Mouse (Mus musculus) G1E (cell line): Measurements from ENCODE around the gene Tnfrsf17. TPM values are rescaled to one million over a fixed set of nuclear protein-coding genes. Genes with fewer than 3 reads are reported as not detected.

Experiments used
- ATAC-seq: 2 replicates; pipeline ENCODE4 v1.8.0; 2016; ENCODE audit warnings: mild to moderate bottlenecking; ENCODE audit not compliant: insufficient number of reproducible peaks, poor library complexity, low FRiP score, severe bottlenecking; ENCODE audit errors: extremely low read depth
- DNase-seq: peaks from one replicate; pipeline ENCODE4 v3.0.0; 2012; ENCODE audit warnings: low spot score
- H3K27me3 ChIP-seq: 2 replicates; pipeline ENCODE4 v1.6.1; 2012; ENCODE audit warnings: mild to moderate bottlenecking, low read length, inconsistent platforms; ENCODE audit not compliant: insufficient read depth
- H3K36me3 ChIP-seq: replicated peaks from 2 replicates; pipeline ENCODE3; 2012; ENCODE audit warnings: mild to moderate bottlenecking, inconsistent platforms
- H3K4me1 ChIP-seq: 2 replicates; pipeline ENCODE4 v1.6.1; 2012; ENCODE audit warnings: low read depth, low read length, inconsistent platforms, mixed read lengths; ENCODE audit not compliant: insufficient read depth
- H3K4me3 ChIP-seq: 2 replicates; pipeline ENCODE4 v1.5.1; 2012; ENCODE audit warnings: low read depth, mild to moderate bottlenecking, inconsistent platforms, low read length, moderate library complexity, mixed read lengths
- H3K9me3 ChIP-seq: replicated peaks from 2 replicates; pipeline ENCODE4 v1.6.1; 2012; ENCODE audit warnings: inconsistent platforms
- CTCF ChIP-seq: IDR thresholded peaks from 2 replicates; pipeline ENCODE4 v1.5.1; 2012; ENCODE audit warnings: low read depth, low read length, inconsistent platforms, mixed read lengths
- GATA1 ChIP-seq: IDR thresholded peaks from 2 replicates; pipeline ENCODE4 v1.6.1; 2012; ENCODE audit warnings: borderline replicate concordance, low read length, inconsistent platforms, mixed read lengths
- GATA2 ChIP-seq: IDR thresholded peaks from 2 replicates; pipeline ENCODE4 v1.6.1; 2012; ENCODE audit warnings: low read depth, low read length, inconsistent platforms, borderline replicate concordance
- POLR2AphosphoS5 ChIP-seq: IDR thresholded peaks from 2 replicates; pipeline ENCODE4 v1.6.1; 2012; ENCODE audit warnings: low read depth, low read length, inconsistent platforms; ENCODE audit not compliant: insufficient replicate concordance
- TAL1 ChIP-seq: conservative IDR thresholded peaks from 2 replicates; pipeline ENCODE4 v1.6.1; 2012; ENCODE audit warnings: low read depth, low read length, inconsistent platforms, mixed read lengths
- polyA plus RNA-seq: library from polyadenylated mRNA; stranded (reverse); fragments of >175 nt; gene quantifications from 2 replicates; pipeline ENCODE4 v1.2.3, GENCODE M21; 2012
- total RNA-seq, 2 experiments: library from RNA; stranded (forward) in 1 of 2; stranded (reverse) in 1 of 2; fragments of 200-1000 nt in 1 of 2; fragments of >200 nt in 1 of 2; fragmentation: Nextera tagmentation in 1 of 2; gene quantifications; 2 replicates each; pipeline ENCODE4 v1.2.3; 2014 to 2017

Gene Tnfrsf17
- total and polyA plus RNA-seq, 3 experiments = not detected

- ATAC-seq = no peak
- H3K4me1 ChIP-seq = no peaks in the 10 kb centered on the region
- no peak for TF ChIP-seq POLR2AphosphoS5
- no peak for TF ChIP-seq GATA2
- TF ChIP-seq TAL1 = no peak
- no peak for TF ChIP-seq GATA1
- TF ChIP-seq CTCF = no peak
Measured at GRCm38 (mm10) chr16:11303741-11304140, 9.9 kb upstream of the Tnfrsf17 start.

GRCm38 (mm10) chr16:11305531-11305930 lies 8.1 kb upstream of the Tnfrsf17 start:
- no peak for ATAC-seq
- H3K27me3 ChIP-seq = peaks cover 2% of the 10 kb centered on the region

More at GRCm38 (mm10) chr16:11303741-11304140, 9.9 kb upstream of the Tnfrsf17 start:
- no peaks in the 10 kb centered on the region; the same call in 1 of the 2 replicates for H3K27me3 ChIP-seq
- no peak for DNase-seq
- H3K4me3 ChIP-seq = no peak overlapping the region
- no peaks in the 10 kb centered on the region for H3K36me3 ChIP-seq
- no peaks in the 10 kb centered on the region for H3K9me3 ChIP-seq

GRCm38 (mm10) chr16:11315786-11316320 lies 2.2 kb downstream of the Tnfrsf17 start:
- no peak overlapping the region for H3K4me3 ChIP-seq
- DNase-seq (no peak), ATAC-seq (no peak)
- H3K9me3 ChIP-seq = no peaks in the 10 kb centered on the region
- TF ChIP-seq POLR2AphosphoS5 (no peak), CTCF (no peak), TAL1 (no peak), GATA2 (no peak), GATA1 (no peak)
- 0 out of 2 replicates have a peak, but pooled peaks cover 2% of the 10 kb centered on the region for H3K4me1 ChIP-seq
- no peaks in the 10 kb centered on the region for H3K36me3 ChIP-seq
- peaks cover 31% of the 10 kb centered on the region for H3K27me3 ChIP-seq

More at GRCm38 (mm10) chr16:11305531-11305930, 8.1 kb upstream of the Tnfrsf17 start:
- no peak overlapping the region for H3K4me3 ChIP-seq
- TF ChIP-seq POLR2AphosphoS5 = no peak
- DNase-seq = no peak
- H3K36me3 ChIP-seq = no peaks in the 10 kb centered on the region
- H3K4me1 ChIP-seq = no peaks in the 10 kb centered on the region
- H3K9me3 ChIP-seq = no peaks in the 10 kb centered on the region

GRCm38 (mm10) chr16:11316748-11317147 lies 3.1 kb downstream of the Tnfrsf17 start:
- no peak overlapping the region for H3K4me3 ChIP-seq
- no peak for TF ChIP-seq GATA2
- H3K27me3 ChIP-seq = peaks cover 26% of the 10 kb centered on the region
- no peaks in the 10 kb centered on the region for H3K36me3 ChIP-seq
- no peaks in the 10 kb centered on the region for H3K9me3 ChIP-seq
- ATAC-seq (no peak), DNase-seq (no peak)
- peaks cover 3% of the 10 kb centered on the region for H3K4me1 ChIP-seq

GRCm38 (mm10) chr16:11317324-11317723 lies 3.7 kb downstream of the Tnfrsf17 start:
- H3K4me3 ChIP-seq = no peak overlapping the region
- peaks cover 9% of the 10 kb centered on the region for H3K4me1 ChIP-seq
- H3K9me3 ChIP-seq = no peaks in the 10 kb centered on the region
- DNase-seq (no peak), ATAC-seq (no peak)
- TF ChIP-seq POLR2AphosphoS5 (no peak), GATA2 (no peak)
- no peaks in the 10 kb centered on the region for H3K36me3 ChIP-seq
- H3K27me3 ChIP-seq = peaks cover 23% of the 10 kb centered on the region

- H3K36me3 ChIP-seq = peaks cover 7% of the 10 kb centered on the region
- ATAC-seq = peak; percentile 63
- peak; percentile 89 for DNase-seq
- peaks cover 3% of the 10 kb centered on the region; the same call in 1 of the 2 replicates for H3K27me3 ChIP-seq
- H3K4me1 ChIP-seq = peaks cover 17% of the 10 kb centered on the region
- H3K4me3 ChIP-seq = peak within 1 kb of the TSS; percentile 88
- TF ChIP-seq CTCF = no peak
- no peak for TF ChIP-seq GATA2
- TF ChIP-seq TAL1 = no peak
- no peak for TF ChIP-seq GATA1
- no peak for TF ChIP-seq POLR2AphosphoS5
- H3K9me3 ChIP-seq = no peaks in the 10 kb centered on the region
Measured at GRCm38 (mm10) chr16:11322409-11323323, 9.1 kb downstream of the Tnfrsf17 start, which contains the start of gene Snx29. Snx29 (plus strand) TSS chr16:11322908.
